Mouse (Mus musculus) embryonic facial prominence, embryonic 11.5 days (tissue): ENCODE results near the gene Gm21977. TPM values are rescaled to one million over a fixed set of nuclear protein-coding genes. Genes with fewer than 3 reads are reported as not detected.
"Not testable (repeated sequence)": the region's sequence is repeated elsewhere in the genome, so short reads cannot be mapped to it uniquely, and the experiment has no call there.

ENCODE experiments used
- ATAC-seq: fragments of 200-750 bp; cut with Nextera tagmentation; replicated peaks from 2 replicates; pipeline ENCODE4 v1.8.0; 2017; ENCODE audit warnings: low read depth; ENCODE audit not compliant: insufficient number of reproducible peaks, low FRiP score, low TSS enrichment
- DNase-seq: peaks from one replicate; pipeline ENCODE4 v3.0.0-alpha.2; 2015; ENCODE audit warnings: low spot score
- H3K27ac ChIP-seq: fragments of 300-500 bp; sonication (generic); replicated peaks from 2 replicates; pipeline ENCODE4 v1.5.1; 2014; ENCODE audit warnings: mild to moderate bottlenecking, low read depth, low read length, control low read depth
- H3K27me3 ChIP-seq: fragments of 300-500 bp; sonication (generic); 2 replicates; pipeline ENCODE4 v1.6.1; 2014; ENCODE audit warnings: mild to moderate bottlenecking, low read length, moderate library complexity, mixed read lengths; ENCODE audit not compliant: control insufficient read depth, insufficient read depth
- H3K36me3 ChIP-seq: fragments of 300-500 bp; sonication (generic); replicated peaks from 2 replicates; pipeline ENCODE4 v1.6.1; 2014; ENCODE audit warnings: low read depth, mild to moderate bottlenecking, low read length, moderate library complexity, mixed read lengths; ENCODE audit not compliant: control insufficient read depth, insufficient read depth
- H3K4me1 ChIP-seq: fragments of 300-500 bp; sonication (generic); 2 replicates; pipeline ENCODE4 v1.6.1; 2014; ENCODE audit warnings: low read length, mixed read lengths; ENCODE audit not compliant: control insufficient read depth, insufficient read depth
- H3K4me2 ChIP-seq: fragments of 300-500 bp; sonication (generic); 2 replicates; pipeline ENCODE4 v1.6.1; 2014; ENCODE audit warnings: low read depth, mild to moderate bottlenecking, control low read depth, low read length, moderate library complexity
- H3K4me3 ChIP-seq: fragments of 300-500 bp; sonication (generic); 2 replicates; pipeline ENCODE4 v1.5.1; 2014; ENCODE audit warnings: low read depth, low read length, control low read depth
- H3K9ac ChIP-seq: fragments of 300-500 bp; sonication (generic); replicated peaks from 2 replicates; pipeline ENCODE4 v1.6.1; 2014; ENCODE audit warnings: mild to moderate bottlenecking, control low read depth, low read length
- H3K9me3 ChIP-seq: fragments of 300-500 bp; sonication (generic); replicated peaks from 2 replicates; pipeline ENCODE4 v1.6.1; 2016; ENCODE audit warnings: mild to moderate bottlenecking, low read length, inconsistent platforms, mixed read lengths; ENCODE audit not compliant: control insufficient read depth
- WGBS: fragments of 180-500 bp; shearing (Covaris S2); extraction: QIAGEN DNeasy Blood & Tissue Kit; methylation state at CpG from one replicate; pipeline ENCODE4 v1.1.7; 2014; 5-methylcytosine and 5-hydroxymethylcytosine counted together
- polyA plus RNA-seq: library from polyadenylated mRNA; unstranded; fragments of >200 nt; fragmentation: Nextera tagmentation; extraction: Ambion mirVana; gene quantifications from 2 replicates; pipeline ENCODE4 v1.2.1, GENCODE M21; 2014

Gene Gm21977
- polyA plus RNA-seq = not detected in 2 replicates

- not testable (repeated sequence) for H3K27me3 ChIP-seq, ATAC-seq, H3K4me3 ChIP-seq, H3K9me3 ChIP-seq, H3K4me2 ChIP-seq, H3K36me3 ChIP-seq, H3K27ac ChIP-seq, H3K4me1 ChIP-seq, H3K9ac ChIP-seq, DNase-seq
- no CpG with 5 or more reads among the region's 3 CpGs for WGBS
These were observed at the start of gene Gm21977 for GRCm38 (mm10) chr14:42853377-42853776. TSS of gene Gm21977 (minus strand) at chr14:42853477.

Other genes with a start within 250 kb of the Gm21977 start
- not detected in 2 replicates for gene Gm3633, start 211.6 kb downstream of the Gm21977 start, polyA plus RNA-seq
- gene Gm10378, start 197.5 kb downstream of the Gm21977 start, polyA plus RNA-seq = not detected in 2 replicates
- not detected in 2 replicates for gene Gm3015, start 84.7 kb downstream of the Gm21977 start, polyA plus RNA-seq
- not detected in 2 replicates for gene Gm10377, start 55.5 kb downstream of the Gm21977 start, polyA plus RNA-seq
- gene Gm8082, start 140.1 kb upstream of the Gm21977 start, polyA plus RNA-seq = not detected in 2 replicates
- gene Gm10376, start 162.2 kb upstream of the Gm21977 start, polyA plus RNA-seq = not detected in 2 replicates
- not detected in 2 replicates for gene Gm8094, start 223.2 kb upstream of the Gm21977 start, polyA plus RNA-seq
- gene Gm8104, start 247.1 kb upstream of the Gm21977 start, polyA plus RNA-seq = not detected in 2 replicates